Mouse (Mus musculus): ENCODE measurements around the gene Fam83c.

Gene Fam83c

GRCm38 (mm10) chr2:155826630-155827424 lies 7.8 kb downstream of the Fam83c start, which contains the start of gene Eif6:
TSS of gene Eif6 (minus strand) at chr2:155826925.
- peak; percentile 83 for DNase-seq (ENCODE audit: low read depth, low spot score)

GRCm38 (mm10) chr2:155825904-155826629 lies 8.6 kb downstream of the Fam83c start:
- no peak for DNase-seq (ENCODE audit: low read depth, low spot score)

GRCm38 (mm10) chr2:155823722-155824121 lies 10.9 kb downstream of the Fam83c start:
- DNase-seq (ENCODE audit: low read depth, low spot score), result no peak

DNA sequence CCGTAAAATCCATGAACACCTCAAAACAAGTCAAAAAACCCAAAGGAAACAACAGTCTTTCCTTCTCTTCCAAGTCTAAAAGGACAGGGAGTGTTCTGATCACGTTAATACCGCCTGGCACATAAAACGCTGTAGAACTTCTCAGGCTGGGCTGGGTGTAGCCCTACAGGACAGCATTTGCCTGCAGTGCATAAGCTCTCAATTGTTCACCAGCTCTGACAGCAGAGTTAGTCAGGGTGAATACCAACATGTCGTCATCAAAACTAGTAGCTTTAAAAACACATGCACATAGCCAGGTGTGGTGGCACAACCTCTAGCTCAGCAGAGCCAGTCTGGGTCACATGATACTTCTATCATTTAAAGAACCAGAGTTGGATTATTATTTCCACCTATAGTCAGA lies 13.9 kb downstream of the Fam83c start:
- DNase-seq (ENCODE audit: low read depth, low spot score), result no peak

DNA sequence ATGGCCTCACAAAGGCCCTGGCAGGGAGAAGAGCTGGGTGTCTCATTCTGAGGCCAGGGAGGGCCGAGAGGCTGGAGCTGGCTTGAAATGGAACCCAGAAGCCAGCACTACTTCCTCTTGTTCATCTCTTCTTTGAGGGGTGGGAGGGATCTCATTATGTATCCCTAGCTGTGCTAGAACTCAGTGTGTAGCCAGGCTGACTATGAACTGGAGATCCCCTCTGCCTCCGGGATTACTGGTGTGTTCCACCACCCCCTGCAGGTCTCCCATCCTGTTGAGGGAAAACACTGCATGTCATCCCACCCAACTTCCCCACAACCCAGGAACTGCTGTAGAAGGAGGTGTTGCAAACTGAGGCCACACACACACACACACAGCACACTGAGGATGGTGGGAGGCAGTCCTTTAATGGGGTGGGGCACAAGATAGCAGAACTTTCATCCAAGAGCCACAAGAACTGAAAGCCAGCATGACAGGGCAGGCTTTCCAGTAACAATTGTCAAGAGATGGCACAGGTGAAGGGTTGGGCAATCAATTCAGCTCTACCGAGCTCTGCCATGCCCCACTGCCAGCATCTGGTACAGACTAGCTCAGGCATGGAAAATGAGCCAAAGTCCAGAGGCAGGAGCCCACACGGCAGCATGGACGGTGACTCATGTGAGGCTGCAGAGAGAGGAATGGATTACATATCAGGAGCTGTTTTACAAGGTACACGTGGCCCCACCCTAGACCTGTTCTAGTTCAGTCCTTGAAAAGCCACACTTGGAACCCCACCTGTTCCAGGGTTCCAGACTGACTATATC lies 15.0 kb downstream of the Fam83c start:
- no peak for DNase-seq (ENCODE audit: low read depth, low spot score)

- DNase-seq (ENCODE audit: low read depth, low spot score), result no peak
Measured at GRCm38 (mm10) chr2:155819392-155819448, 15.4 kb downstream of the Fam83c start, which contains the start of gene BC029722. TSS of gene BC029722 (minus strand) at chr2:155819426.

GRCm38 (mm10) chr2:155818596-155819391 lies 15.9 kb downstream of the Fam83c start:
- peak; percentile 82 for DNase-seq (ENCODE audit: low read depth, low spot score)

DNA sequence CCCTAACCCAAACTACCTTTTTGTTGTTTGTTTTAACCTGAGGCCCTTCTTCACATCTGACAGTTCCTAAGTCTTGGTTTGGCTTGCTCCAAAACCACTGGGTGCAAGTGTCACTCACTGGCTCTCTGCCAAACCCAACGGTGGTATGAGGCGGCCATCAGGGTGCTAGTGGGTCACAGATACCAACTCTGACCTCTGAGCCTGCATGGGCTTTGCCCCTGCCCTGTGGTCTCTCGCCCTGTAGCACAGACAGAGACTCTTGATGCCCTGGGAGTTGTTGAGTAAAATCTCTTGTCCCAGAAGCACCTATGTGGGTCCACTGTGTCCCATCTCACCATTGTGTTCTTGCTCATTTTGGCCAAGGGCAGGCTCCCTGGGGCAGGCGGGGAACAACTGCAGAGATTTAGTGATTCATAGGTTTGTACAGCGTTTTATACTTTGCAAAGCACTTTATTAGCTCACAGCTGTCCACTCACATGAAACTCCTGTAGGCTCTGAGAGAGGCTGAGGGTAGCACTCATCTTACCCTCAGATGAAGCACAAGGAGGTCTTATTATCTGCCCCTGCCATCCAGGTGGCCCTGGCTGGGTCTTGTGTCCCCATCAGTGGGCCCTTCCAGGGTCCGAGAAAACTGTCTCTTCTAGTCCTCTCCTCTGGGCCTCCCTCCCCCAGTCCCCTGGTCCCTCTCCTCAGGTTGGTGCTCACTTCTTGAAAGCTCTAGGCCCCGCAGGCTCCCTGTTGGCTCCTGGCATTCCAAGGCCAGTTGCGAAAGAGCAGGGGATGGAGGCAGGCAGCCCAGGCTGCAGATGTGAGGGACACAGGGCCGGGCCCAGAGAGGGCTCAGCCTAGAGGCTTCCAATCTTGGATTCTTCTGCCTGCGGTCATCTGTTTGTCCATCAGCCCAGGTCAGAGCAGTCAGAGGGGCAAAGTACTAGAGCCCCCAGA lies 17.1 kb downstream of the Fam83c start:
- DNase-seq (ENCODE audit: low read depth, low spot score), result no peak

- DNase-seq (ENCODE audit: low read depth, low spot score), result no peak
Measured at GRCm38 (mm10) chr2:155816179-155816578, 18.5 kb downstream of the Fam83c start.

DNA sequence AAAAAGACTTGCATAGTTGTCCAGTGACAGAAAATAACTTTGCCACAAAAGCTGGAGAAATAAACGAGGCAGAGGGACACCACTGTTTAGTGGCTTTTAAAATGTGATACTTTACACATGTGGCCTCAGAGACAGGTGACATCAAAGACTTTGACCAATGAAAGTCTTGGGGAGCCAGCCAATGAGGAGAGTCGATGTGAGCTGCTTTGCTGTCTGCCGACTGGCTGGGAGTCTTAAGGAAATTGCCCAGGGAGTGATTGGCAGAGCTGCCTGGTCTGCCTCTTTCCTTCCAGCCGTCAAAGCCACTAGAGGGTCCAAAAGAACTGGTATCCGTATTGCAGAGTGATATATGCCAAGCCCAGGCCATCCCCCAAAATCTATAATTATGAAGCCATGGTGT lies 19.8 kb downstream of the Fam83c start:
- DNase-seq (ENCODE audit: low read depth, low spot score), result no peak

- DNase-seq (ENCODE audit: low read depth, low spot score), result no peak
Measured at GRCm38 (mm10) chr2:155812637-155813036, 22.0 kb downstream of the Fam83c start.

DNA sequence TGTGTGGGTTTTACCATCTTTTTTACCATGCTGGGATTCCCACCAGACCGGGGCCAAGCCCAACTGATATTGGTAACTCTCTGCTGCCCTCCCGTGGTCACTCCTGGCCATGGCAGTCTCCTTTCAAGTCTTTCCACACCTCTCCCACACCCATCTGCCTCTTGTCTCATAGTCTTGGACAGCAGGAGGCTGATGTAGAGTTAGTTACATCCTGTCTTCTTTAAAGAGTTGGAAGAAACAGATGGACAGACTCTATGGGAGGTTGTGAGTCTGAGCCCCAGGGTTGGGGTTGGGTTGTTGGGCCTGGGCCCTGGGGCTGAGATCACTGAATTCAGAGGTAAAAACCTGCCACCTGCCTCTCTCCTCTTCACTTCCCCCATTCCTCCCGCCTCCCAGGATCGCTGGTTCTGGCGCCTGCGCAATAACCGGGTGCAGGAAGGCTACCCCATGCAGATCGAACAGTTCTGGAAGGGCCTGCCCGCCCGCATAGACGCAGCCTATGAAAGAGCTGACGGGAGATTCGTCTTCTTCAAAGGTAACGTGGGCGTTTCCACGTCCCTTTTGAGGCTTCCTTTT lies 22.7 kb downstream of the Fam83c start:
- DNase-seq (ENCODE audit: low read depth, low spot score), result peak; percentile 74

- no peak for DNase-seq (ENCODE audit: low read depth, low spot score)
Measured at GRCm38 (mm10) chr2:155809620-155810019, 25.0 kb downstream of the Fam83c start.

DNA sequence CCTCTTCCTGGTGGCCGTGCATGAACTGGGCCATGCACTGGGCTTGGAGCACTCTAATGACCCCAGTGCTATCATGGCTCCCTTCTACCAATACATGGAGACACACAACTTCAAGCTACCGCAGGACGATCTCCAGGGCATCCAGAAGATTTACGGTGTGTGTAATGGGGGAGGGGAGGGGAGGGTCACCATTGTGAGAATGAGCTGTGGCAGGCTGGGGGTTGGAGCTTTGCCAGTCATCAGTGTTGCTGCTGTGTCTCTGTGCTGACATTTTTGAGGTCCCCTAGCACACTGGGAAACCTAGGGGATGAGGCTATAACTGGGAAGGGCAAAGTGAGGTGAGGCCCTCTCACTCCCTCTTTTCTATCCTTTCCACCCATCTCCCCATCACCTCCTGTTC lies 27.2 kb downstream of the Fam83c start:
- no peak for DNase-seq (ENCODE audit: low read depth, low spot score)

DNA sequence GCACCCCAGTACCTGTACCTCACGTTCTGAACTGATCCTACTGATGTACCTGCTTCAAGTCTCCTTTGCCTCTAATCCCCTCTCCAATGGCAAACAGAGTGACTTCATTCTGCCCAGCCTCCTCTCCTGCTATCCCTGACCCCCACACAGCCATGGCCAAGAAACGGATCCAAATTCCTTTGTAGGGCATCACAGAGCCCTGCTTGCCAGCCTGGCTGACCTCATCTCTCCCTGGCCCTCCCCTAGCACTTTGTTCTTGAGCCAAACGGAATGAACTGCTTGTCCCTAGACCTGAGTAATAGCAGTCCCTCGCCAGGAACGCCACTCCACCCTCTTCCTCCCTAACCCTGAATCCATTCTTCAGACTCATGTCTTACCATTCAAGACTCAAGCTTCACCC lies 28.1 kb downstream of the Fam83c start:
- DNase-seq (ENCODE audit: low read depth, low spot score), result no peak

DNA sequence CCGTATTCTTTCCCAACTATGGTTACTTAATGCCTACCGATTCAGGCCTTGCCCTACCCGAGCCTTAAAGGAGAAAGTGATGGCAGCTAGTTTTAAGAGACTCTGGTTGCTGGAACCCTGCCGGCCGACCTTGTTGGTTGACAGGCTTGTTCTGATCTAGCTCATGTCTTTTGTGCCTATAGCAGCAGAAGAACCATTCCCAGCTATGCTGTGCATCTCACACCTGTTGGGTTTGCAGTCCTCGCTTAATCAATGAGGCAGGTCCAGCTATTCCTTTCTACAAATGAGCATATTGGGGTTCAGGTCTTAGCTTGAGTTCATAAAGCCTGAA lies 28.8 kb downstream of the Fam83c start:
- DNase-seq (ENCODE audit: low read depth, low spot score), result no peak

GRCm38 (mm10) chr2:155805231-155805924 lies 29.3 kb downstream of the Fam83c start:
- no peak for DNase-seq (ENCODE audit: low read depth, low spot score)

DNA sequence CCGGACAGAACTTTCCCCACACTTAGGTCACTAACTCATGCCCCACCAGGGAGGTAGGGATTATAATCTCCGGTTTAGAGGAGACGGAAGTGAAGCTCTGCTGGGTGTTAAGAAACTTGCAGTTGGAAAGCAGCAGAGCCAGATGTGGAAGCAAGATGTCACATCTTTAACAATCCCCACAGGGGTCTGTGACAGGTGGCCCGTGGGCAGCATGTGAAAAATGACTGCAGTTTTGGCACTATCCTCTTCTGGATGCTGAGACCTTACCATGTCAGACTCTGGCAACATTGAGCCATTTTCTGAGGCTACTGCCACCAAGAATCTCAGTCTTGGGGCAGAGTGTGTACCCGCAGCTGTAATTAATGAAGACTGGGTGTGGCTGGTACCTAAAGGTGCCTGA lies 30.6 kb downstream of the Fam83c start:
- DNase-seq (ENCODE audit: low read depth, low spot score), result no peak

- DNase-seq (ENCODE audit: low read depth, low spot score), result no peak
Measured at GRCm38 (mm10) chr2:155802761-155803160, 31.9 kb downstream of the Fam83c start.

- no peak for DNase-seq (ENCODE audit: low read depth, low spot score)
Measured at GRCm38 (mm10) chr2:155798613-155799012, 36.0 kb downstream of the Fam83c start.
